Mouse (Mus musculus) liver, embryonic 13.5 days (tissue): ENCODE results near the gene Ppp6r1. TPM values are rescaled to one million over a fixed set of nuclear protein-coding genes. Genes with fewer than 3 reads are reported as not detected.
"Not testable (repeated sequence)": the region's sequence is repeated elsewhere in the genome, so short reads cannot be mapped to it uniquely, and the experiment has no call there.

ENCODE experiments used
- ATAC-seq: fragments of 200-750 bp; cut with Nextera tagmentation; 2 replicates; pipeline ENCODE4 v1.8.0; 2017; ENCODE audit warnings: low read depth, mild to moderate bottlenecking, moderate number of reproducible peaks, moderate library complexity
- DNase-seq: peaks from one replicate; pipeline ENCODE4 v3.0.0; 2022
- H3K27ac ChIP-seq: fragments of 300-500 bp; sonication (generic); 2 replicates; pipeline ENCODE4 v1.5.1; 2015; ENCODE audit warnings: moderate library complexity, mild to moderate bottlenecking, inconsistent platforms
- H3K27me3 ChIP-seq: fragments of 300-500 bp; sonication (generic); 2 replicates; pipeline ENCODE4 v1.6.1; 2015; ENCODE audit warnings: mild to moderate bottlenecking, inconsistent platforms
- H3K36me3 ChIP-seq: fragments of 300-500 bp; sonication (generic); 2 replicates; pipeline ENCODE4 v1.6.1; 2015; ENCODE audit warnings: mild to moderate bottlenecking, inconsistent platforms
- H3K4me1 ChIP-seq: fragments of 300-500 bp; sonication (generic); replicated peaks from 2 replicates; pipeline ENCODE4 v1.6.1; 2015; ENCODE audit warnings: inconsistent platforms
- H3K4me2 ChIP-seq: fragments of 300-500 bp; sonication (generic); 2 replicates; pipeline ENCODE4 v1.6.1; 2015; ENCODE audit warnings: inconsistent platforms, mild to moderate bottlenecking, moderate library complexity
- H3K4me3 ChIP-seq: fragments of 300-500 bp; sonication (generic); replicated peaks from 2 replicates; pipeline ENCODE4 v1.5.1; 2015; ENCODE audit warnings: mild to moderate bottlenecking, inconsistent platforms
- H3K9ac ChIP-seq: fragments of 300-500 bp; sonication (generic); 2 replicates; pipeline ENCODE4 v1.6.1; 2015; ENCODE audit warnings: mild to moderate bottlenecking, inconsistent platforms
- H3K9me3 ChIP-seq: fragments of 300-500 bp; sonication (generic); replicated peaks from 2 replicates; pipeline ENCODE4 v1.6.1; 2016; ENCODE audit warnings: inconsistent platforms
- WGBS: fragments of 180-500 bp; shearing (Covaris S2); methylation state at CpG from one replicate; pipeline ENCODE4 v1.1.7; 2015; ENCODE audit not compliant: insufficient replicate concordance; 5-methylcytosine and 5-hydroxymethylcytosine counted together
- polyA plus RNA-seq: library from polyadenylated mRNA; unstranded; fragments of >200 nt; fragmentation: Nextera tagmentation; extraction: Ambion mirVana; gene quantifications from 2 replicates; pipeline ENCODE4 v1.2.1, GENCODE M21; 2015

Gene Ppp6r1
- polyA plus RNA-seq, 1 experiment from 2014 or later: 7.1 TPM

GRCm38 (mm10) chr7:4612956-4613355 is 45.9 kb downstream of the Ppp6r1 start:
- no peak overlapping the region for H3K4me3 ChIP-seq
- ATAC-seq (no peak), DNase-seq (no peak)
- 71% methylated on average over 1 of the region's 1 CpGs for WGBS
- peaks cover 25% of the 10 kb centered on the region for H3K4me1 ChIP-seq
- no peaks in the 10 kb centered on the region for H3K36me3 ChIP-seq
- H3K27ac ChIP-seq: peak overlapping the region; percentile 21
- no peak overlapping the region for H3K4me2 ChIP-seq
- no peaks in the 10 kb centered on the region for H3K9me3 ChIP-seq
- H3K9ac ChIP-seq: no peak overlapping the region
- H3K27me3 ChIP-seq: no peaks in the 10 kb centered on the region

- Histone ChIP-seq H3K36me3 (no peaks in the 10 kb centered on the region), H3K4me2 (no peak overlapping the region), H3K9ac (no peak overlapping the region), H3K27ac (no peak overlapping the region), H3K9me3 (no peaks in the 10 kb centered on the region), H3K27me3 (no peaks in the 10 kb centered on the region), H3K4me1 (peaks cover 26% of the 10 kb centered on the region), H3K4me3 (no peak overlapping the region)
- no peak for ATAC-seq
- no peak for DNase-seq
- 64% methylated on average over 8 of the region's 8 CpGs for WGBS
Measured at GRCm38 (mm10) chr7:4612386-4612785, 46.4 kb downstream of the Ppp6r1 start.

GRCm38 (mm10) chr7:4611921-4612341 is 46.9 kb downstream of the Ppp6r1 start:
- DNase-seq (no peak), ATAC-seq (no peak)
- Histone ChIP-seq H3K4me3 (no peak overlapping the region), H3K36me3 (no peaks in the 10 kb centered on the region), H3K9me3 (no peaks in the 10 kb centered on the region), H3K27ac (no peak overlapping the region), H3K9ac (no peak overlapping the region), H3K27me3 (no peaks in the 10 kb centered on the region), H3K4me2 (no peak overlapping the region), H3K4me1 (peaks cover 26% of the 10 kb centered on the region)
- 76% methylated on average over 12 of the region's 12 CpGs for WGBS

GRCm38 (mm10) chr7:4611511-4611910 is 47.3 kb downstream of the Ppp6r1 start:
- DNase-seq: no peak
- no peaks in the 10 kb centered on the region for H3K9me3 ChIP-seq
- 69% methylated on average over 12 of the region's 12 CpGs for WGBS
- no peak overlapping the region for H3K9ac ChIP-seq
- no peak overlapping the region for H3K4me2 ChIP-seq
- no peak overlapping the region for H3K27ac ChIP-seq
- H3K4me1 ChIP-seq: peaks cover 26% of the 10 kb centered on the region
- H3K27me3 ChIP-seq: no peaks in the 10 kb centered on the region
- H3K36me3 ChIP-seq: no peaks in the 10 kb centered on the region
- no peak overlapping the region for H3K4me3 ChIP-seq
- no peak for ATAC-seq

- peak; percentile 67 for ATAC-seq
- Histone ChIP-seq H3K4me2 (no peak overlapping the region), H3K36me3 (no peaks in the 10 kb centered on the region), H3K27ac (no peak overlapping the region), H3K9ac (no peak overlapping the region), H3K4me3 (no peak overlapping the region), H3K9me3 (no peaks in the 10 kb centered on the region), H3K27me3 (no peaks in the 10 kb centered on the region), H3K4me1 (peaks cover 12% of the 10 kb centered on the region)
- WGBS: 28% methylated on average over 5 of the region's 5 CpGs
- no peak for DNase-seq
Measured at GRCm38 (mm10) chr7:4608002-4608401, 50.8 kb downstream of the Ppp6r1 start.

GRCm38 (mm10) chr7:4603873-4604272 is 54.9 kb downstream of the Ppp6r1 start, which contains the start of gene Ptprh:
Ptprh (minus strand) TSS chr7:4604041.
- DNase-seq (no peak), ATAC-seq (no peak)
- peaks cover 9% of the 10 kb centered on the region for H3K4me1 ChIP-seq
- H3K36me3 ChIP-seq: no peaks in the 10 kb centered on the region
- WGBS: 42% methylated on average over 6 of the region's 6 CpGs
- H3K9ac ChIP-seq: no peak within 1 kb of the TSS
- H3K9me3 ChIP-seq: no peaks in the 10 kb centered on the region
- no peak within 1 kb of the TSS for H3K27ac ChIP-seq
- H3K4me3 ChIP-seq: no peak within 1 kb of the TSS
- no peak within 1 kb of the TSS for H3K4me2 ChIP-seq
- H3K27me3 ChIP-seq: no peaks in the 10 kb centered on the region

- no peaks in the 10 kb centered on the region for H3K27me3 ChIP-seq
- H3K9me3 ChIP-seq: no peaks in the 10 kb centered on the region
- no peak overlapping the region for H3K4me2 ChIP-seq
- WGBS: 71% methylated on average over 6 of the region's 6 CpGs
- DNase-seq (no peak), ATAC-seq (no peak)
- H3K36me3 ChIP-seq: no peaks in the 10 kb centered on the region
- no peak overlapping the region for H3K9ac ChIP-seq
- H3K4me1 ChIP-seq: peaks cover 7% of the 10 kb centered on the region
- no peak overlapping the region for H3K4me3 ChIP-seq
- no peak overlapping the region for H3K27ac ChIP-seq
Measured at GRCm38 (mm10) chr7:4602969-4603368, 55.9 kb downstream of the Ppp6r1 start.

- not testable (repeated sequence) for H3K9ac ChIP-seq, H3K4me2 ChIP-seq, H3K4me1 ChIP-seq, H3K36me3 ChIP-seq, ATAC-seq, DNase-seq, H3K9me3 ChIP-seq, H3K27ac ChIP-seq, H3K4me3 ChIP-seq, H3K27me3 ChIP-seq
- WGBS: 48% methylated on average over 4 of the region's 4 CpGs
Measured at GRCm38 (mm10) chr7:4597046-4597445, 61.8 kb downstream of the Ppp6r1 start.

Other genes starting within 250 kb of the Ppp6r1 start
- 7.7 and 7.9 TPM in 2 replicates for gene Rdh13, start 213.4 kb downstream of the Ppp6r1 start, polyA plus RNA-seq
- 1.4 TPM in 2 replicates for gene Eps8l1, start 198.3 kb downstream of the Ppp6r1 start, polyA plus RNA-seq
- 17.1 and 18.8 TPM in 2 replicates for gene Ppp1r12c, start 157.3 kb downstream of the Ppp6r1 start, polyA plus RNA-seq
- 13.2 and 13.4 TPM in 2 replicates for gene Tnnt1, start 142.6 kb downstream of the Ppp6r1 start, polyA plus RNA-seq
- gene Tnni3, start 134.8 kb downstream of the Ppp6r1 start, polyA plus RNA-seq: 1.1 and 4.5 TPM in 2 replicates
- gene Dnaaf3, start 126.6 kb downstream of the Ppp6r1 start, polyA plus RNA-seq: 0.13 and 0.24 TPM in 2 replicates
- 0.39 and 0.46 TPM in 2 replicates for gene Syt5, start 111.5 kb downstream of the Ppp6r1 start, polyA plus RNA-seq
- gene Ptprh, start 55.0 kb downstream of the Ppp6r1 start, polyA plus RNA-seq: not detected in 2 replicates
- 22.6 and 25.1 TPM in 2 replicates for gene Tmem86b, start 27.6 kb downstream of the Ppp6r1 start, polyA plus RNA-seq
- 77.8 and 83.4 TPM in 2 replicates for gene Hspbp1, start 26.0 kb upstream of the Ppp6r1 start, polyA plus RNA-seq
- gene Brsk1, start 31.6 kb upstream of the Ppp6r1 start, polyA plus RNA-seq: 0.08 and 0.10 TPM in 2 replicates
- gene Tmem150b, start 66.2 kb upstream of the Ppp6r1 start, polyA plus RNA-seq: 0.09 and 0.15 TPM in 2 replicates
- 61.6 and 63.9 TPM in 2 replicates for gene Kmt5c, start 81.1 kb upstream of the Ppp6r1 start, polyA plus RNA-seq
- gene Cox6b2, start 94.1 kb upstream of the Ppp6r1 start, polyA plus RNA-seq: 98.6 and 105 TPM in 2 replicates
- gene Fam71e2, start 112.3 kb upstream of the Ppp6r1 start, polyA plus RNA-seq: not detected in 2 replicates
- gene Il11, start 123.8 kb upstream of the Ppp6r1 start, polyA plus RNA-seq: 0.05 TPM in 1 of 2 replicates, not detected in the other
- 0.44 TPM in 1 of 2 replicates, not detected in the other for gene Tmem190, start 123.9 kb upstream of the Ppp6r1 start, polyA plus RNA-seq
- gene Tmem238, start 130.6 kb upstream of the Ppp6r1 start, polyA plus RNA-seq: 13.7 and 14.6 TPM in 2 replicates
- gene Rpl28, start 133.9 kb upstream of the Ppp6r1 start, polyA plus RNA-seq: 242 and 279 TPM in 2 replicates
- gene Ube2s, start 153.6 kb upstream of the Ppp6r1 start, polyA plus RNA-seq: 282 and 292 TPM in 2 replicates
- gene Shisa7, start 185.7 kb upstream of the Ppp6r1 start, polyA plus RNA-seq: not detected in 2 replicates
- gene Isoc2b, start 211.2 kb upstream of the Ppp6r1 start, polyA plus RNA-seq: 3.1 and 3.8 TPM in 2 replicates
- gene Isoc2a, start 218.1 kb upstream of the Ppp6r1 start, polyA plus RNA-seq: 0.45 and 0.52 TPM in 2 replicates
- 0.07 TPM in 1 of 2 replicates, not detected in the other for gene Gm36210, start 247.5 kb upstream of the Ppp6r1 start, polyA plus RNA-seq